In genomic region chr1:52294521-52294920, GRCm38 (mm10) we compare ENCODE assay signal across 34 mouse cellular contexts.
DNase-seq lines count a peak whose midpoint lies in the region; ATAC-seq and TF ChIP-seq lines count a peak whose summit lies in the region.
"Had no signal": no experiment of that assay in that cellular context is flagged by ENCODE, and none has a peak within 500 bp of the region (broad histone marks: within the 10 kb centered on the region; RNA-seq: fewer than 3 reads in every experiment).

No protein-coding gene starts in this region.

- no peak overlapping the region for H3K27ac ChIP-seq in MEL (ENCODE audit: control insufficient read depth, low read depth, low read length)
- no peak overlapping the region for H3K27ac ChIP-seq in hindbrain, embryonic 10.5 days
- H3K27ac ChIP-seq: embryonic facial prominence, embryonic 13.5 days; heart, adult 2 months; hindbrain, embryonic 15.5 days; liver, embryonic 12.5 days; midbrain, embryonic 10.5 days; midbrain, embryonic 15.5 days; neural tube, embryonic 15.5 days; stomach, postnatal 0 days had no signal

- H3K79me2 ChIP-seq in MEL (ENCODE audit: control insufficient read depth, insufficient read depth, low read length, poor library complexity), result no peaks in the 10 kb centered on the region

- H3K4me3 ChIP-seq in MEL (ENCODE audit: control insufficient read depth in 1 of 2, insufficient read depth in 1 of 2, low read depth in 2 of 2, low read length in 2 of 2), result no peak overlapping the region
- H3K4me3 ChIP-seq in hindbrain, embryonic 10.5 days, result no peak overlapping the region
- H3K4me3 ChIP-seq: embryonic facial prominence, embryonic 13.5 days; erythroblast, embryonic 14.5 days; heart, adult 2 months; heart, embryonic 12.5 days; hindbrain, embryonic 15.5 days; liver, embryonic 12.5 days; midbrain, embryonic 10.5 days; midbrain, embryonic 15.5 days; neural tube, embryonic 15.5 days had no signal

- no peak overlapping the region for H3K9ac ChIP-seq in MEL (ENCODE audit: control insufficient read depth, low read depth, low read length, poor library complexity, severe bottlenecking)
- H3K9ac ChIP-seq: embryonic facial prominence, embryonic 13.5 days; heart, embryonic 12.5 days; hindbrain, embryonic 15.5 days; liver, embryonic 12.5 days; liver, postnatal 0 days; midbrain, embryonic 15.5 days; neural tube, embryonic 15.5 days had no signal

- no peak for TF ChIP-seq POLR2A in MEL (IDR thresholded peaks at IDR 0.05; ENCODE audit: control insufficient read depth in 1 of 2, insufficient read depth in 1 of 2, low read depth in 1 of 2, low read length in 2 of 2, poor library complexity in 1 of 2)

- WGBS in hindbrain, embryonic 10.5 days, result 86% methylated on average over 2 of the region's 2 CpGs

- peak; percentile 79 for ATAC-seq in frontal cortex, adult (ENCODE audit: low TSS enrichment)
- peak; percentile 36 for ATAC-seq in megakaryocyte, adult 5-6 weeks (ENCODE audit: poor library complexity, severe bottlenecking)
- ATAC-seq: forebrain, embryonic 16.5 days; inflammation-experienced regulatory T-cells, adult 6 months; liver, embryonic 12.5 days; liver, postnatal 0 days; midbrain, embryonic 15.5 days; Patski had no signal

- H3K36me3 ChIP-seq in MEL (ENCODE audit: control insufficient read depth in 1 of 2, insufficient read depth in 2 of 2, low read length in 2 of 2), result peaks cover 0 to 13% of the 10 kb centered on the region in 2 experiments; a peak in 2 of 4 replicates
- H3K36me3 ChIP-seq in hindbrain, embryonic 10.5 days, result no peaks in the 10 kb centered on the region
- H3K36me3 ChIP-seq: embryonic facial prominence, embryonic 13.5 days; heart, embryonic 12.5 days; hindbrain, embryonic 15.5 days; liver, embryonic 12.5 days; midbrain, embryonic 10.5 days; midbrain, embryonic 15.5 days; neural tube, embryonic 15.5 days had no signal

- DNase-seq in frontal cortex, postnatal 14 days (ENCODE audit: low spot score in 2 of 2), result no peak
- DNase-seq in left cerebral cortex, adult 11 months (ENCODE audit: low spot score), result peak; percentile 54
- no peak for DNase-seq in left cerebral cortex, adult 18-20 months (ENCODE audit: low spot score in 2 of 2)
- peak; percentile 47 for DNase-seq in MEL (ENCODE audit: low read depth, low spot score)
- no peak for DNase-seq in T-cell, adult 2 months (ENCODE audit: low spot score)
- DNase-seq in hindbrain, embryonic 10.5 days (ENCODE audit: low spot score), result no peak
- DNase-seq: adrenal gland, postnatal 14 days; cerebellum, adult 11-12 months; cerebellum, adult 9-11 months; gastrocnemius, postnatal 25 days; heart, adult 2 months; heart, postnatal 4 days; kidney, adult 8-10 months; kidney, postnatal 10 days; liver, postnatal 0 days; lung, postnatal 4 days; retina, postnatal 1 day; thymus, adult 2 months; thymus, postnatal 4 days had no signal

- peaks cover 0 to 9% of the 10 kb centered on the region in 2 experiments; a peak in 2 of 4 replicates for H3K4me1 ChIP-seq in MEL (ENCODE audit: control insufficient read depth in 1 of 2, insufficient read depth in 2 of 2, low read length in 2 of 2)
- no peaks in the 10 kb centered on the region for H3K4me1 ChIP-seq in hindbrain, embryonic 10.5 days (replicated peaks)
- H3K4me1 ChIP-seq: embryonic facial prominence, embryonic 13.5 days; heart, embryonic 12.5 days; hindbrain, embryonic 15.5 days; liver, embryonic 12.5 days; midbrain, embryonic 10.5 days; midbrain, embryonic 15.5 days; neural tube, embryonic 15.5 days had no signal

- peak in 1 of 2 experiments; percentile 46; a peak in 3 of 4 replicates for TF ChIP-seq EP300 in MEL (IDR thresholded peaks at IDR 0.05; ENCODE audit: low read depth in 1 of 2, low read length in 2 of 2)

- no peaks in the 10 kb centered on the region for H3K9me3 ChIP-seq in MEL (replicated peaks; ENCODE audit: insufficient read depth, low read length)
- H3K9me3 ChIP-seq in hindbrain, embryonic 10.5 days, result no peaks in the 10 kb centered on the region
- H3K9me3 ChIP-seq: embryonic facial prominence, embryonic 13.5 days; heart, embryonic 12.5 days; hindbrain, embryonic 15.5 days; liver, embryonic 12.5 days; midbrain, embryonic 10.5 days; midbrain, embryonic 15.5 days; neural tube, embryonic 15.5 days had no signal

- H3K27me3 ChIP-seq in MEL (ENCODE audit: control insufficient read depth in 1 of 2, insufficient read depth in 2 of 2, low read length in 2 of 2), result peaks cover 0 to 3% of the 10 kb centered on the region in 2 experiments; a peak in 3 of 4 replicates
- H3K27me3 ChIP-seq in hindbrain, embryonic 10.5 days (ENCODE audit: insufficient read depth, poor library complexity, severe bottlenecking), result no peaks in the 10 kb centered on the region
- H3K27me3 ChIP-seq: CH12.LX; embryonic facial prominence, embryonic 13.5 days; hindbrain, embryonic 15.5 days; liver, embryonic 12.5 days; midbrain, embryonic 15.5 days; neural tube, embryonic 15.5 days; Patski had no signal

- TF ChIP-seq CTCF in MEL (IDR thresholded peaks at IDR 0.05 in 2 of 3, conservative IDR thresholded peaks at IDR 0.05 in 1 of 3; ENCODE audit: control insufficient read depth in 1 of 3, insufficient read depth in 1 of 3, low read depth in 2 of 3, low read length in 3 of 3, poor library complexity in 1 of 3, severe bottlenecking in 1 of 3), result no peak

- TF ChIP-seq RAD21 in MEL (IDR thresholded peaks at IDR 0.05; ENCODE audit: low read depth, low read length), result no peak

TF ChIP-seq in MEL, 35 proteins besides CTCF, POLR2A, EP300 and RAD21:
- TF ChIP-seq USF1 (IDR thresholded peaks at IDR 0.05; ENCODE audit: low read depth, low read length) (no peak), TCF12 (IDR thresholded peaks at IDR 0.05; ENCODE audit: low read depth, low read length) (peak; percentile 56; the same call in 1 of the 2 replicates), KAT2A (conservative IDR thresholded peaks at IDR 0.05; ENCODE audit: low read depth, low read length) (no peak), ZNF384 (IDR thresholded peaks at IDR 0.05; ENCODE audit: low read depth, low read length) (peak; percentile 72), SIN3A (IDR thresholded peaks at IDR 0.05; ENCODE audit: low read length) (no peak), NRF1 (IDR thresholded peaks at IDR 0.05; ENCODE audit: insufficient read depth, low read depth, low read length, poor library complexity, severe bottlenecking) (no peak), SMC3 (IDR thresholded peaks at IDR 0.05; ENCODE audit: low read depth, low read length) (no peak), RCOR1 (IDR thresholded peaks at IDR 0.05; ENCODE audit: low read depth, low read length) (peak; percentile 58; the same call in 1 of the 2 replicates), MAFK (IDR thresholded peaks at IDR 0.05; ENCODE audit: borderline replicate concordance, low read depth, low read length) (no peak), TAL1 (IDR thresholded peaks at IDR 0.05; ENCODE audit: low read length) (peak; percentile 48), GATA1 (IDR thresholded peaks at IDR 0.05; ENCODE audit: low read depth, low read length) (peak; percentile 60), POLR2AphosphoS5 (IDR thresholded peaks at IDR 0.05; ENCODE audit: borderline replicate concordance, low read depth, low read length) (no peak), MYC (IDR thresholded peaks at IDR 0.05; ENCODE audit: low read depth, low read length) (no peak), USF2 (IDR thresholded peaks at IDR 0.05; ENCODE audit: borderline replicate concordance in 1 of 2, insufficient read depth in 1 of 2, low read depth in 1 of 2, low read length in 2 of 2) (no peak), ETS1 (IDR thresholded peaks at IDR 0.05; ENCODE audit: low read depth, low read length) (peak; percentile 69), MEF2A (IDR thresholded peaks at IDR 0.05; ENCODE audit: extremely low read depth, insufficient replicate concordance, low read depth, low read length, poor library complexity, severe bottlenecking) (0 out of 2 replicates have a peak, but pooled peaks have one; percentile 54)
TF ChIP-seq in MEL: peak in this region for 7.

Comparison
In these comparisons a context has a peak if more than half of its experiments do, and no peak if none do; other contexts are left out.
1. DNase-seq: peak in left cerebral cortex, adult 11 months (single experiment) and MEL (single experiment); none in frontal cortex, postnatal 14 days (0 of 2), left cerebral cortex, adult 18-20 months (0 of 2), T-cell, adult 2 months (single experiment) and hindbrain, embryonic 10.5 days (single experiment).